Mouse (Mus musculus): ENCODE data around the gene Phactr2. TPM values are rescaled to one million over a fixed set of nuclear protein-coding genes. Genes with fewer than 3 reads are reported as not detected.

Phactr2 gene
- polyA plus RNA-seq, 1 experiment from 2014 or later, result 17.5 TPM

GRCm38 (mm10) chr10:13275152-13275551 is 199.1 kb downstream of the Phactr2 start:
- ATAC-seq, result no peak
- Histone ChIP-seq H3K4me3 (replicated peaks) (no peak overlapping the region), H3K36me3 (no peaks in the 10 kb centered on the region), H3K4me1 (replicated peaks) (no peaks in the 10 kb centered on the region), H3K9me3 (no peaks in the 10 kb centered on the region), H3K27me3 (replicated peaks) (no peaks in the 10 kb centered on the region), H3K27ac (no peak overlapping the region), H3K9ac (no peak overlapping the region), H3K4me2 (replicated peaks) (no peak overlapping the region)
- 89% methylated on average over 6 of the region's 6 CpGs for WGBS

DNA sequence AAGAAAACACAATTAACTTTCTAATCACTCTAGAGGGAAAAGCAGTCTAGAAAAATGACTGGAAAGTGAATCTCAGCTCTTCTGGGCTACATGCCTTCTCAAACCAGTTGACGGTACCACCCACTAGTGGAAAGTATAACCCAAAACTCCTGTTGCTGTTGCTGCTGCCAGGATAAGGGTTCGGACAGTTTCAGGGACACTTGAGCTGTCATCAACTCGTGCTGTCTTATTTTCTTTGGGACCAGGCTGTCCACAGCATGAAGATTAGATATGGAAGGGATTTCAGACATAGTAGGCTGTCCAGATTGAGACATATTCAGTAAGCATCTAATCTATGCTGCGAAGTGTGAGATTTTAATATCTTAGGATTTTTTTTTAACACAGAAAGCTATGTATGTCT is 199.5 kb downstream of the Phactr2 start:
- no peaks in the 10 kb centered on the region for H3K4me1 ChIP-seq (replicated peaks)
- 91% methylated on average over 4 of the region's 4 CpGs for WGBS
- H3K9ac ChIP-seq, result no peak overlapping the region
- no peak overlapping the region for H3K4me2 ChIP-seq (replicated peaks)
- H3K4me3 ChIP-seq (replicated peaks), result no peak overlapping the region
- H3K9me3 ChIP-seq, result no peaks in the 10 kb centered on the region
- H3K27ac ChIP-seq, result no peak overlapping the region
- ATAC-seq, result no peak
- no peaks in the 10 kb centered on the region for H3K27me3 ChIP-seq (replicated peaks)
- H3K36me3 ChIP-seq, result no peaks in the 10 kb centered on the region

DNA sequence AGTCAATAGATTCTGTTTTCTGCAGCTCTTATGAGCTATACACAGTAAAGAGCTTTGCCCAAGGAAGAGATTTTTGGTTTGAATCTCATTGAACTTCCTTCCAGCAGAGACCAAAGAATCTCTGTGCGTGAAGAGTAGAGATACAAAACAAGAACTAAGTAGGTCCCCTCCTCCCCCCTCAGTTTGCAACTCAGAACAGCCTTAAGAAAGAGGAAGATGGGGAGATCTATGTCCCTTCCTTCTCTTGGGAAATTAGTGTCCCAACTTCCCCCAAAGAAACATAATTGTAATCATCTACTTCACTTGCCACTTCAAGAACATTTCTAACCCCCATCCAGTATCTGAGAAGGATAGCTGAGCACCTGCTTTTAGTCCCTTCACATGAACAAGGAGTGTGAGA is 200.5 kb downstream of the Phactr2 start:
- no peak overlapping the region for H3K27ac ChIP-seq
- H3K9ac ChIP-seq, result no peak overlapping the region
- H3K4me1 ChIP-seq (replicated peaks), result no peaks in the 10 kb centered on the region
- H3K4me3 ChIP-seq (replicated peaks), result no peak overlapping the region
- no peaks in the 10 kb centered on the region for H3K36me3 ChIP-seq
- WGBS, result 100% methylated on average over 1 of the region's 1 CpGs
- no peaks in the 10 kb centered on the region for H3K9me3 ChIP-seq
- no peak for ATAC-seq
- no peaks in the 10 kb centered on the region for H3K27me3 ChIP-seq (replicated peaks)
- H3K4me2 ChIP-seq (replicated peaks), result no peak overlapping the region

DNA sequence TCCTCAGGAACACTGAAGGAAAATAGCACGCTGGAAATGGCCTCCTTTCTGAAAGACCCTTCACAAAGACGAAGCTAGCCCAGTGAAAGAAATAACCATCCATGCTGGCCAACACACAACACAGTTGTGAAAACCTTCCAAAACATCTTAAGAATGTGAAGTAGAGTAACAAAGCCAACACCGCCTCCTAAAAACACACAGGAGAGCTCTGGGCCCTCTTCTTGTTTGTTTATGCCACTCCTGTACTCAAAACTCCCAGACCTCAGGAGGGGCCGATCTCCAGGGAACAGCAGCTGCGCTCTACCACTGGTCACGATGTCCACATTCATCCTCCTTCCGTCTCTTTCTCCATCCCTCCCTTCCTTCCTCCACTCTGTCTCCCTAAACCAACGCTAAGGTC is 202.5 kb downstream of the Phactr2 start:
- no peaks in the 10 kb centered on the region for H3K4me1 ChIP-seq (replicated peaks)
- H3K9ac ChIP-seq, result no peak overlapping the region
- no peaks in the 10 kb centered on the region for H3K9me3 ChIP-seq
- H3K27me3 ChIP-seq (replicated peaks), result no peaks in the 10 kb centered on the region
- H3K36me3 ChIP-seq, result no peaks in the 10 kb centered on the region
- H3K27ac ChIP-seq, result no peak overlapping the region
- 82% methylated on average over 8 of the region's 8 CpGs for WGBS
- no peak for ATAC-seq
- no peak overlapping the region for H3K4me3 ChIP-seq (replicated peaks)
- H3K4me2 ChIP-seq (replicated peaks), result no peak overlapping the region

GRCm38 (mm10) chr10:13271099-13271498 is 203.1 kb downstream of the Phactr2 start:
- Histone ChIP-seq H3K4me1 (replicated peaks) (no peaks in the 10 kb centered on the region), H3K36me3 (no peaks in the 10 kb centered on the region), H3K4me2 (replicated peaks) (no peak overlapping the region), H3K27me3 (replicated peaks) (no peaks in the 10 kb centered on the region), H3K4me3 (replicated peaks) (no peak overlapping the region), H3K9ac (no peak overlapping the region), H3K27ac (no peak overlapping the region), H3K9me3 (no peaks in the 10 kb centered on the region)
- 59% methylated on average over 7 of the region's 7 CpGs for WGBS
- no peak for ATAC-seq

DNA sequence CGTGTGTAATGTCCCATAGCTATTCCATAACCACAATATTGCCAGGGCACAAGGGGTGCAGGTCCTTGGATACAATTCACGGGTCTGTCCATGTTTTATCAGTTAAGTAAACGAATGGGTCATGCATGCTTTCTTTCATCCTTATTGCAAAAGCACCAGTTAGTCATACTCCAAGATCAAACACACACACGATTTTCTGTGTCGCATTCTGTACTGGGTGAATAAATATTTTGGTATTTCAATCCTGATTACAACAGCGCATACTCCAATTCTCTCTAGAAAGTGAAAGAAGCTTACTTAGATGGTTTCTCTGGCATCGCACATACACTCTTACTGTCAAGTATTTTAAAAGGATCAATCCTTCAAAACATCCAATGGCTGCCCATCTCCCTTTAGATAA is 203.9 kb downstream of the Phactr2 start:
- H3K27ac ChIP-seq, result no peak overlapping the region
- WGBS, result 63% methylated on average over 7 of the region's 7 CpGs
- H3K9me3 ChIP-seq, result no peaks in the 10 kb centered on the region
- H3K36me3 ChIP-seq, result no peaks in the 10 kb centered on the region
- no peak overlapping the region for H3K4me2 ChIP-seq (replicated peaks)
- no peak for ATAC-seq
- H3K4me3 ChIP-seq (replicated peaks), result no peak overlapping the region
- H3K4me1 ChIP-seq (replicated peaks), result no peaks in the 10 kb centered on the region
- H3K27me3 ChIP-seq (replicated peaks), result no peaks in the 10 kb centered on the region
- H3K9ac ChIP-seq, result no peak overlapping the region

- Histone ChIP-seq H3K9me3 (no peaks in the 10 kb centered on the region), H3K4me1 (replicated peaks) (0 out of 2 replicates have a peak, but pooled peaks cover 3% of the 10 kb centered on the region), H3K27me3 (replicated peaks) (no peaks in the 10 kb centered on the region), H3K9ac (no peak overlapping the region), H3K4me2 (replicated peaks) (no peak overlapping the region), H3K27ac (no peak overlapping the region), H3K4me3 (replicated peaks) (no peak overlapping the region), H3K36me3 (no peaks in the 10 kb centered on the region)
- peak; percentile 75 for ATAC-seq
- 54% methylated on average over 3 of the region's 3 CpGs for WGBS
Observed at GRCm38 (mm10) chr10:13259251-13259650, 215.0 kb downstream of the Phactr2 start.

GRCm38 (mm10) chr10:13256196-13256595 is 218.0 kb downstream of the Phactr2 start:
- Histone ChIP-seq H3K27me3 (replicated peaks) (no peaks in the 10 kb centered on the region), H3K27ac (no peak overlapping the region), H3K4me2 (replicated peaks) (no peak overlapping the region), H3K4me1 (replicated peaks) (0 out of 2 replicates have a peak, but pooled peaks cover 3% of the 10 kb centered on the region), H3K9me3 (no peaks in the 10 kb centered on the region), H3K9ac (no peak overlapping the region), H3K36me3 (no peaks in the 10 kb centered on the region), H3K4me3 (replicated peaks) (no peak overlapping the region)
- WGBS, result 68% methylated on average over 7 of the region's 7 CpGs
- ATAC-seq, result peak; percentile 49

GRCm38 (mm10) chr10:13250280-13250679 is 223.9 kb downstream of the Phactr2 start:
- WGBS, result 42% methylated on average over 2 of the region's 2 CpGs
- Histone ChIP-seq H3K27ac (no peak overlapping the region), H3K36me3 (no peaks in the 10 kb centered on the region), H3K9ac (no peak overlapping the region), H3K27me3 (replicated peaks) (no peaks in the 10 kb centered on the region), H3K4me1 (replicated peaks) (no peaks in the 10 kb centered on the region), H3K4me2 (replicated peaks) (no peak overlapping the region), H3K9me3 (no peaks in the 10 kb centered on the region), H3K4me3 (replicated peaks) (no peak overlapping the region)
- no peak for ATAC-seq

- no peak for ATAC-seq
- no peak overlapping the region for H3K27ac ChIP-seq
- H3K4me1 ChIP-seq (replicated peaks), result no peaks in the 10 kb centered on the region
- H3K36me3 ChIP-seq, result no peaks in the 10 kb centered on the region
- no peaks in the 10 kb centered on the region for H3K9me3 ChIP-seq
- no peaks in the 10 kb centered on the region for H3K27me3 ChIP-seq (replicated peaks)
- no peak overlapping the region for H3K4me2 ChIP-seq (replicated peaks)
- no peak overlapping the region for H3K9ac ChIP-seq
- no peak overlapping the region for H3K4me3 ChIP-seq (replicated peaks)
- 96% methylated on average over 8 of the region's 8 CpGs for WGBS
Observed at GRCm38 (mm10) chr10:13249126-13249525, 225.1 kb downstream of the Phactr2 start.

GRCm38 (mm10) chr10:13245714-13246113 is 228.5 kb downstream of the Phactr2 start:
- Histone ChIP-seq H3K9me3 (no peaks in the 10 kb centered on the region), H3K4me3 (replicated peaks) (no peak overlapping the region), H3K27ac (no peak overlapping the region), H3K9ac (no peak overlapping the region), H3K4me1 (replicated peaks) (0 out of 2 replicates have a peak, but pooled peaks cover 4% of the 10 kb centered on the region), H3K36me3 (no peaks in the 10 kb centered on the region), H3K27me3 (replicated peaks) (no peaks in the 10 kb centered on the region), H3K4me2 (replicated peaks) (no peak overlapping the region)
- ATAC-seq, result peak; percentile 35; the same call in 1 of the 2 replicates
- 37% methylated on average over 6 of the region's 6 CpGs for WGBS

DNA sequence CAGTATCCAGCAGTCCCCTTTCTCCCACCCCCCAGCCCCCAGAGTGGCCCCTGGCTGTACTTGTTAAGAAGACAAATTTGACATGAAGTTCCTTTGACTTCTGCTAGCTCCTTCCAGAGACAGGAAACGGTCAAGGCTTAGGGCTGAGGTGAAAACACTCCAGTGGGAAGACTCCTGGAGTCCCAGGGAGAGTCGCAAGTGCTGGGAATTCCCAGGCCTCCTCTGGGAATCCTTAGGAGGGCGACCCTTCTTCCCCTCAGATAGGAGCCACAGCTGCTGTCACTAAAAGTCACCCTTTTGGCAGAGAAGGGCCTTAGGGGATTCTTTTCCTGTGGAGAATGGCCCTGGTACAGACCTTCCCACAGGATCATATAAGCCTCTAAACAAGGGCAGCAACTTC is 230.0 kb downstream of the Phactr2 start:
- H3K4me1 ChIP-seq (replicated peaks), result peaks cover 4% of the 10 kb centered on the region; the same call in 1 of the 2 replicates
- 49% methylated on average over 3 of the region's 3 CpGs for WGBS
- no peak overlapping the region for H3K9ac ChIP-seq
- H3K36me3 ChIP-seq, result no peaks in the 10 kb centered on the region
- no peak overlapping the region for H3K4me3 ChIP-seq (replicated peaks)
- H3K27me3 ChIP-seq (replicated peaks), result no peaks in the 10 kb centered on the region
- H3K27ac ChIP-seq, result no peak overlapping the region
- no peak for ATAC-seq
- H3K9me3 ChIP-seq, result no peaks in the 10 kb centered on the region
- H3K4me2 ChIP-seq (replicated peaks), result no peak overlapping the region

DNA sequence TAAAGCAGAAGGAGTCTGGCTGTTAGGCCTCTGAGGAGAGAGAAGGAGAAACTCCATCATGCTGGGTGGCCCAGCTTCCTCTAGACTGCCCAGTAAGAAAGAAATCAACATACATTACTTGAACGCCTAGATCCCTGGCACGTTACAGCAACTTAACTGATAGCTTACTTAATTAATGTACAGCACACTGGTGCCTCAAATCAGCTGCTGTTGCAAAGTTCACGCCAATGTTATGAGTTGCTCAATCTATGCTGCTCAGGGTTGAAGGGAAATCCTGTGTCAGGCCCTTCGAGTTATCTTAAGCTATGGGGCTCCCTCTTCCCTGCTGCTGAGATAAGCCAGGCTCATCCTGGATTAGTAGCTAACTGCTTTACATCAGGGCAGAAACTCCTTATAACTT is 233.8 kb downstream of the Phactr2 start:
- no peak overlapping the region for H3K4me2 ChIP-seq (replicated peaks)

More for the DNA sequence above, 233.8 kb downstream of the Phactr2 start:
- Histone ChIP-seq H3K9me3 (no peaks in the 10 kb centered on the region), H3K4me1 (replicated peaks) (peaks cover 14% of the 10 kb centered on the region; the same call in 1 of the 2 replicates), H3K9ac (no peak overlapping the region), H3K27me3 (replicated peaks) (no peaks in the 10 kb centered on the region), H3K27ac (peak overlapping the region; percentile 42), H3K4me3 (replicated peaks) (no peak overlapping the region), H3K36me3 (no peaks in the 10 kb centered on the region)
- peak; percentile 94 for ATAC-seq
- WGBS, result 27% methylated on average over 4 of the region's 4 CpGs

Measured in intestine, embryonic 15.5 days (tissue).